Mouse (Mus musculus) lung, postnatal 0 days (tissue): ENCODE measurements at regions not wholly inside any gene's neighbourhood (a gene's known extent, or its start where the extent isn't known, plus 50 kb on each side); places are given as distances from the start of the nearest gene placed in this dataset.

Source experiments
- CTCF ChIP-seq: IDR thresholded peaks from 2 replicates; pipeline ENCODE4 v1.5.1; 2016; ENCODE audit warnings: antibody characterized with exemption, mild to moderate bottlenecking
- EP300 ChIP-seq: IDR thresholded peaks from 2 replicates; pipeline ENCODE4 v1.6.1; 2016; ENCODE audit warnings: antibody characterized with exemption, mild to moderate bottlenecking, control low read depth

- TF ChIP-seq CTCF (no peak), EP300 (no peak)
Measured at GRCm38 (mm10) chr13:83732283-83733121, 228.7 kb downstream of the Mef2c start.
